Mouse (Mus musculus) lung, postnatal 0 days (tissue): ENCODE measurements around the gene Gzmm.

Experiments used
- CTCF ChIP-seq: IDR thresholded peaks from 2 replicates; pipeline ENCODE4 v1.5.1; 2016; ENCODE audit warnings: antibody characterized with exemption, mild to moderate bottlenecking
- EP300 ChIP-seq: IDR thresholded peaks from 2 replicates; pipeline ENCODE4 v1.6.1; 2016; ENCODE audit warnings: antibody characterized with exemption, mild to moderate bottlenecking, control low read depth

- TF ChIP-seq CTCF = no peak
- TF ChIP-seq EP300 = no peak
Observed at GRCm38 (mm10) chr10:79707162-79707561, 18.3 kb downstream of the Gzmm start.
